Mouse (Mus musculus) forelimb bud, embryonic 11.5 days (tissue): Measurements from ENCODE around the gene Rps11.
"Not testable (repeated sequence)": the region's sequence is repeated elsewhere in the genome, so short reads cannot be mapped to it uniquely, and the experiment has no call there.

Source experiments
- DNase-seq: peaks from one replicate; pipeline ENCODE4 v3.0.0-alpha.2; 2012; ENCODE audit warnings: low read depth, low spot score

The Rps11 gene

DNA sequence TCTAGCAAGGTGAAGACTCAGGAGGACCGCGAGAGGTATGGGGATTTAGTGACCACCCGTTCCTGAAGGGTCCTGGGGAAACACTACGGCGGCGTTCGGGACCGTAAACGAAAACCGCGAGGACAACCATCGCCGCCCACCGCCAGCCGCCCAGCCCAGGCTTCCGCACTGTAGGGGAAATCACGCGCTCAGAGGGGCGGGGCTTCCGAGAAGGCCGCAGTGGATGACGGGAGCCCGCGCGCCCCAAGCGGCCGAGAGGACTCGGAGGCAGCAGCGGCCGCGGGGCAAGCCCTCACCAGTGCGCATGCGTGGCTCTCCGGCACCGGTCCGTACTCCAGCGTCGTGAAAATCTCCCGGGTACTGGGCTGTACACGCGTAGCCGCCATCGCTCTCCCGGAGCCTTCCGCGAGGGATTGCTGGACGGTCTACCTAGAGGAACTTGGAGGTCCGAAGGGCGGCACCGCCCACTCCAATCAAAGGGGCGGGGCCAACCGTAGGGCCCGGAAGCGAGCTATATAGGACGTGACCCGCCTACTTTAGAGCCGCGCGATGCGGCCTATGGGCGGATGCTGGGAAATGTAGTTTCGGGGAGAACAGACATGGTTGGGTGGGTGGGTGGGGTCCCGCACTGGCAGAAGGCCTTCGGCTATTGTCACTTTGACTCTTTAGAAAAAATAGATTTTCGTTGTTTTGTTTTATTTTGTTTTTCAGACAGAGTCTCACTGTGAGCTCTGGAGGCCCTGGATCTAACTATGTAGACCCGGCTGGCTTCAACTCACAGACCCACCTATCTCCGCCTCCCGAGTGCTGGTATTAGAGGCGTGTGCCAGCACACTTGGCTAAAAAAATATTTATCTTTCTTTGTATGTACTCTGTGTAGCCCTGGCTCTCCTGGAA is 30.1 kb upstream of the Rps11 start, which contains the start of the genes Pih1d1 and Aldh16a1:
Gene Pih1d1, plus strand, starts transcription at position 208 of the 897 bp plus-strand sequence.
Gene Aldh16a1, minus strand, starts transcription at position 489 of the 897 bp plus-strand sequence.
- DNase-seq = peak; percentile 91

- DNase-seq = no peak
Observed at GRCm38 (mm10) chr7:45153586-45153985, 29.3 kb upstream of the Rps11 start.

GRCm38 (mm10) chr7:45153052-45153451 is 28.8 kb upstream of the Rps11 start:
- not testable (repeated sequence) for DNase-seq

DNA sequence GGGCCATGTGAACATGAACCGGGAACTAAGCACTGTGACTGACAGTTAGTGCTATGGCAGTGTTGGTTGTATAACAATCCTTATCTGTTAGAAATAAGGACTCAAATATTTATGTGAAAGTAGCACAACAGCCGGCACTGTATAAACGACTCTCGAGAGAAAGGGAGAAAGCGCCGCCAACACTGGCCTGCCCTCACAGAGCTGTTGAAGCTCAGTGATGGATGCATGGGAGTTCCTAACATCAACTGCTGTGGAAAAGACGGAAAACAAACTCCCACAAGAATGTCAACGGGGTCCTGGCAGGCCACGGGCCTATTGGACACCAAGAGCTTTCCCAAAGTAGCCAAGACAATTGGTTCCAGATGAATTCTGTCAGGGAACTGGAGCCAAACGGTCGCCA is 27.1 kb upstream of the Rps11 start:
- DNase-seq = no peak

- DNase-seq = no peak
Observed at GRCm38 (mm10) chr7:45150321-45150720, 26.1 kb upstream of the Rps11 start.

- DNase-seq = no peak
Observed at GRCm38 (mm10) chr7:45149545-45149944, 25.3 kb upstream of the Rps11 start.

DNA sequence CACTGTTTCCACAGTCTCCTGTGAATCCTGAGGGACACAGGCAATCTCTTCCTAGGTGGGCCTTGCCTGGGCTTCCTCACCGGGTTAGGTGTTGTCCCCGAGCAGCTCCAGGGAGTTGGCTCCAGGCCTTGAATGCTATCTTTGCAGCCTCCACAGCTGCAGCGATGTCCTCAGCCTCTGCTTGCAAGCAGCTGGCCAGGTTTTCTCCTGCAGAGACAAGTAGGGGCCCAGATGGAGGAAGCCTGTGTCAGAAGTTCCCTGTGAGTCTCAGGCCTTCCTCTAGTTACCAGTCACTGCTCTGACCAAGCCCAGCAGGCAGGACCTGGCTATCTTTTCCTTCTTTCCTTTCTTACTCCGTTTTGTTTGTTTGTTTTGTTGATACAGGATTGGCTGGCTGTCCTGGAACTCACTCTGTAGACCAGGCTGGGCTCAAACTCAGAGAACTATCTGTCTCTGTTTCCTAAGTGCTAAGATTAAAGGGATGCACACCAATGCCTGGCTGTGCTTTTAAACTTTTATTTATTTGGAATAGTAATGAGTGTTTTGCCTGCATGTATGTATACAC is 24.4 kb upstream of the Rps11 start:
- no peak for DNase-seq

- DNase-seq = no peak
Observed at GRCm38 (mm10) chr7:45147899-45148298, 23.7 kb upstream of the Rps11 start.

DNA sequence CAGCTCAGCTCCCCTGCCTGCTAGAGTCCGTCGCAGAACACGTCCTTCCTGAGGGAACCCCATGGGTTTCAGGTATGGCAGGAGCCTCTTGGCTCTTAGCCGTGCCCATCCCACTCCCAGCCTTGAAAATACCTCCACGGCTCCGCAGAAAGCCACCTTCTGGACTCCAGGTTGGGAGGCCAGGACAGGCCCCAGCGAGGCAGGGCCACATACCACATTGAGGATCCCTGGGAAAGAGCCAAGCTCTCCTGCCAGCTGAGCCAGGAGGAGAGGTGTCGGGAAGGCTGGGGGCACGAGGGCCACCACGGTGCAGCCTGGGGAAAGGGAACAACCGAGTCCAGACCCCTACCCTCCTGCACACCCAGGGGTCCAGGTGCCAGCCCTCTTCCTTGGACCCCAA is 23.0 kb upstream of the Rps11 start:
- no peak for DNase-seq

GRCm38 (mm10) chr7:45145460-45145859 is 21.2 kb upstream of the Rps11 start:
- DNase-seq = no peak

DNA sequence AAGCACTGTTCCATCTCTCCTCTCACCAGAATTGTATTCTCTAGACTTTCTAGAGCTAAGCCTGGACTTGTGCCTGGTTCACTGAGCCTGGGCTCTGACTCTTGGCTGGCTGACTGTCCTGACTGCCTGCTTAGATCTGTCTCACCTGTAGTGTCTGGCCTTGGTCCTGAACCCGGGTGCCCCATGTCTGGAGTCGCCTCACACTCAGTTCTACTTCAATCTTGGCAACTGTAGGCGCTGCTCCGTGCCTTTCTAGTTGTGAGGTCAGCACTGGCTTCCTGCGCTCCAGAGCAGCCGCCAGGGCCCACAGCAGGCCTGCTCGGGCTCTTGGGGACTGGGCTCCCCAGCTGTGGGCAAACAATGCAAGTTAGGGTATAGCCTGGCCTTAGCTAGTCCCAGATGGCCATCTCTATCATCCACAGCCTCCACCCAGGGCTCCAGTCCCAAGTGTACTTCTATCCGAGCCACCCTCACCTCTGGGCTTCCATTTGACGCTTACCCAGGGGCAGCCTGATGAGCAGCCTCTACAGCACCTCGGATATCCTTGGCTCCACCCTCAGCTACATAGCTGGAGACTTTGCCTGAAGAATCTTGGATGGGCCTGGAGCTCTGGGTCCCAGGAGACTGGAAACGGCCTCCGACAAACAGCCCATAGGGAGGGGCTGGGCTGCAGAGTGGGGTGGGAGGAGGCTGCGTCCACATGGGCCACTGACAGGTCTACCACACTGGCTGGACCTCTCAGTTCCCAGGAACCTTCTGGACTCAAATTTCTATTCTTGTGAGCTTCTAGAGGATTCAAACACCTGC is 20.3 kb upstream of the Rps11 start:
- DNase-seq = no peak

DNA sequence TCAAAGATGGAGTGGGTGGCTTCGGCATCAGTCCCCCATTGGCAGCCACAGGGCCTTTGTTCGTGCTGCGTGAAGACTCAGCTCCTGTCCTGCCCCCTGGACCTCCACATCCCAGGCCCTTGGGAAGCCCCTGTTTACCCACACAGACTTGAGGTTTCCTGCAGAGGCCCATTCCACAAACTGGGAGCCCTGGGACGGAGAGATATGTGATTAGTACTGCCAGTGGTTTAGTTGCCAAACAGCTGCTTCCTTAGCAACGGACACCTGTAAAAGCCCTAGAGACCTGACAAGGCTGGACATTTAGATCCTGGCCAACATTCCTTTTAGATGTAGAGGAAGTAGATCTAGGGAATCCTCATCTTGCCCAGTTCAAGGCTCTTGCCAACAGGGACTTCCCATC is 17.7 kb upstream of the Rps11 start:
- DNase-seq = no peak

GRCm38 (mm10) chr7:45141319-45141718 is 17.1 kb upstream of the Rps11 start:
- no peak for DNase-seq

DNA sequence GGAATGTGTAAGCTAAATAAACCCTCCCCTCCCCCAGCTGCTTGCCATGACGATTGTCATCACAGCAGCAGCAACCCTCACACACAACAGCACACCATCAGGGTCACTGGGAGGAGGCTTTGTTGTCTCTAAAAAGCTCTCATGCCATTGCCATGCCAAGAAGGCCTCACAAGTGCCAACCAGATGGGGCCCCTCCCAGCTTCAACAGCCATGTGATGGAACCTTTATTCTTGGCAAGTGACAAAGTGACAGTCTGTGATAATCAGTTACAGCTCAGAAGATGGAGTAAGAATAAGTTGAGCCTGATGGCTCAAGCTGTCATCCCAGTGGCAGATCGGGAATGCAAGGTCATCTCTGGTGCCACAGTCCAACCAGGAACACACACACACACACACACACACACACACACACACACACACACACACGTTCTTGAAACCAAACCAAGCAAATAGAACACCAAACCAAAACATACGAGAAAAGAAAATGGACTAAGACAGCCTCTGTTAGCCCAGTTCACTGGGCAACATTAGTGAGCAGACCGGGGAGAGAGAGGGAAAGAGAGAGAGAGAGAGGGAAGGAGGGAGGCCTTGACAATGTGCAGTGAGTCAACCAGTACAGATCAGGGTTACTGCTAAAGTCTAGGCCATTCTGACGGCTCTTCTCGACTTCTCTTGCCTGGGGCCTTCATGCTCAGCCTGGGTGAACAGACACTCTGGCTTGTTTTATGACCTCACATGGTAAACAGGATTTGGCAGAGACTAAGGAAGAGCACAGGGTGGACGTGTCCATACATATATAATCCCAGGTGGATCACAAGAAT is 15.9 kb upstream of the Rps11 start:
- DNase-seq = no peak

GRCm38 (mm10) chr7:45138403-45138802 is 14.2 kb upstream of the Rps11 start:
- no peak for DNase-seq

GRCm38 (mm10) chr7:45137171-45138006 is 13.2 kb upstream of the Rps11 start:
- DNase-seq = no peak

- peak; percentile 72 for DNase-seq
Observed at GRCm38 (mm10) chr7:45135993-45136567, 11.8 kb upstream of the Rps11 start, which contains the start of the genes Gm45713 and Flt3l. Gene Gm45713, minus strand, starts transcription at chr7:45136231. Gene Flt3l, minus strand, starts transcription at chr7:45136432.

DNA sequence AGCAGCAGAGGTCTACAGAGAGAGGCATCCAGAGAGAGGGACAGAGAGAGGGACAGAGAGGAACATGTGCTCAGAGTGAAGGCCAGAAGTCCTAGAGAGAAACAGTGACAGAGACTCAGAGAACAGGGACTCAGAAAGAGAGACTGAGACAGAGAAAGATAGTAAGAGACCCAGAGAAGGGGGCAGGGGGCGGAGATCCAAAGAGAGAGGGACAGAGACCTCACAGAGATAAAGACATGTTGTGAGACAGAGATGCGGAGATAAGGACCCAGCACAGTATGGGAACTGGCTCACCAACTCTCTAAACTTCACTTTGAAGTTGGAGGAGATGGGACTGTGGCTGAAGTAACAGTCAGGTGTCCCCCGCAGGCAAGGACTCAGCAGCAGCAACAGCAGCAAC is 11.1 kb upstream of the Rps11 start:
- DNase-seq = no peak

DNA sequence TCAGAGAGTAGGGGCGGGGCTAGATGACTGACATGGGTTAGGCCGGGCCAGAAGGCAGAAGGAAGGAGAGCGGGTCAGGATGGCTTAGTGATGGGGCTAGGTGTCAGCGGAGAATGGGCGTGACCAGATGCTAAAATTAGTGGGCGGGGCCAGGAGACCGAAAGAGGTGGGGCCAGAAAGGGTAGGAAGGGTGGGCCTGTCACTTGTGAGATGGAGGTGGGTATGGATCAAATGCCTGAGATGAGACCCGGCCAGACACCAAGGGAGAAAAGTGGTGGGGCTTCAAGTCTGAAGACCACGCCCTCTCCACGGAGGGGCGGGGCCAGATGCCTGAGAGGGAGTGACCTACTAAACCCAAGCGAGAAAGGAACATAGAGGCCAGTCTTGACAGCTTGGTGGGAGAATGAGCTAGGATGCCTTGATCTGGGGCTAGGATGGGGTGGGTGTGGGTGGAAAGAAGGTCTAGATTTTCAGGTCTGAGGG is 10.3 kb upstream of the Rps11 start:
- DNase-seq = no peak
